Mouse (Mus musculus) liver, postnatal 0 days (tissue): ENCODE data around the gene Gm17268. TPM values are rescaled to one million over a fixed set of nuclear protein-coding genes. Genes with fewer than 3 reads are reported as not detected.

ENCODE experiments used
- ATAC-seq: fragments of 200-750 bp; cut with Nextera tagmentation; 2 replicates; pipeline ENCODE4 v1.8.0; 2017; ENCODE audit warnings: mild to moderate bottlenecking, moderate library complexity
- DNase-seq: peaks from one replicate; pipeline ENCODE4 v3.0.0-alpha.2; 2016
- H3K27ac ChIP-seq: fragments of 300-500 bp; sonication (generic); 2 replicates; pipeline ENCODE4 v1.5.1; 2014; ENCODE audit warnings: antibody characterized with exemption, moderate library complexity, mild to moderate bottlenecking, low read depth
- H3K27me3 ChIP-seq: fragments of 300-500 bp; sonication (generic); 2 replicates; pipeline ENCODE4 v1.6.1; 2014; ENCODE audit warnings: low read length, control low read depth, mixed read lengths; ENCODE audit not compliant: insufficient read depth
- H3K36me3 ChIP-seq: fragments of 300-500 bp; sonication (generic); replicated peaks from 2 replicates; pipeline ENCODE4 v1.6.1; 2014; ENCODE audit warnings: mild to moderate bottlenecking, control low read depth, low read length, moderate library complexity, mixed read lengths; ENCODE audit not compliant: insufficient read depth
- H3K4me1 ChIP-seq: fragments of 300-500 bp; sonication (generic); 2 replicates; pipeline ENCODE4 v1.6.1; 2014; ENCODE audit warnings: antibody characterized with exemption, mild to moderate bottlenecking, control low read depth; ENCODE audit not compliant: insufficient read depth
- H3K4me2 ChIP-seq: fragments of 300-500 bp; sonication (generic); 2 replicates; pipeline ENCODE4 v1.6.1; 2014; ENCODE audit warnings: low read depth, mild to moderate bottlenecking, low read length, moderate library complexity, mixed read lengths
- H3K4me3 ChIP-seq: fragments of 300-500 bp; sonication (generic); 2 replicates; pipeline ENCODE4 v1.5.1; 2014; ENCODE audit warnings: low read depth, low read length
- H3K9ac ChIP-seq: fragments of 300-500 bp; sonication (generic); replicated peaks from 2 replicates; pipeline ENCODE4 v1.6.1; 2014; ENCODE audit warnings: mild to moderate bottlenecking, moderate library complexity
- H3K9me3 ChIP-seq: fragments of 300-500 bp; sonication (generic); 2 replicates; pipeline ENCODE4 v1.6.1; 2016; ENCODE audit warnings: mild to moderate bottlenecking, control low read depth, low read length, mixed read lengths
- CTCF ChIP-seq: sonication (generic); IDR thresholded peaks from 2 replicates; pipeline ENCODE4 v1.5.1; 2016; ENCODE audit warnings: antibody characterized with exemption, low read depth
- EP300 ChIP-seq: IDR thresholded peaks from 2 replicates; pipeline ENCODE4 v1.6.1; 2016; ENCODE audit warnings: antibody characterized with exemption, low read depth, mild to moderate bottlenecking
- WGBS: fragments of 180-500 bp; shearing (Covaris S2); extraction: QIAGEN DNeasy Blood & Tissue Kit; methylation state at CpG from one replicate; pipeline ENCODE4 v1.1.7; 2014; ENCODE audit not compliant: insufficient replicate concordance; 5-methylcytosine and 5-hydroxymethylcytosine counted together
- polyA plus RNA-seq: library from polyadenylated mRNA; unstranded; fragments of >200 nt; fragmentation: Nextera tagmentation; extraction: Ambion mirVana; gene quantifications from 2 replicates; pipeline ENCODE4 v1.2.1, GENCODE M21; 2015

Gene Gm17268
- polyA plus RNA-seq, 1 experiment from 2014 or later = not detected

- Histone ChIP-seq H3K4me3 (no peak within 1 kb of the TSS), H3K27me3 (no peaks in the 10 kb centered on the region), H3K9ac (no peak within 1 kb of the TSS), H3K36me3 (no peaks in the 10 kb centered on the region), H3K4me1 (no peaks in the 10 kb centered on the region), H3K27ac (no peak within 1 kb of the TSS), H3K4me2 (no peak within 1 kb of the TSS), H3K9me3 (no peaks in the 10 kb centered on the region)
- TF ChIP-seq EP300 (no peak), CTCF (no peak)
- ATAC-seq = no peak
- 70% methylated on average over 6 of the region's 6 CpGs for WGBS
- DNase-seq = no peak
These were observed 19.3 kb upstream of the Gm17268 start, which contains the start of gene Ccl11 for GRCm38 (mm10) chr11:82057646-82058045. Ccl11 (plus strand) TSS chr11:82057823.

GRCm38 (mm10) chr11:82053849-82054248 lies 15.5 kb upstream of the Gm17268 start:
- Histone ChIP-seq H3K9ac (no peak overlapping the region), H3K9me3 (no peaks in the 10 kb centered on the region), H3K4me3 (no peak overlapping the region), H3K36me3 (no peaks in the 10 kb centered on the region), H3K27me3 (no peaks in the 10 kb centered on the region), H3K27ac (no peak overlapping the region), H3K4me2 (no peak overlapping the region), H3K4me1 (no peaks in the 10 kb centered on the region)
- TF ChIP-seq EP300 (no peak), CTCF (no peak)
- ATAC-seq (no peak), DNase-seq (no peak)
- WGBS = 64% methylated on average over 7 of the region's 7 CpGs

GRCm38 (mm10) chr11:82047746-82048415 lies 9.5 kb upstream of the Gm17268 start:
- 38% methylated on average over 6 of the region's 6 CpGs for WGBS
- TF ChIP-seq EP300 = no peak
- TF ChIP-seq CTCF = peak; percentile 77
- no peak overlapping the region for H3K27ac ChIP-seq

GRCm38 (mm10) chr11:82045471-82045870 lies 7.1 kb upstream of the Gm17268 start, which contains the start of gene Ccl7:
Ccl7 (plus strand) TSS chr11:82045712.
- H3K27ac ChIP-seq = no peak within 1 kb of the TSS
- no peak within 1 kb of the TSS for H3K4me2 ChIP-seq
- ATAC-seq = no peak
- DNase-seq = no peak
- H3K27me3 ChIP-seq = no peaks in the 10 kb centered on the region
- H3K4me1 ChIP-seq = no peaks in the 10 kb centered on the region
- no peaks in the 10 kb centered on the region for H3K36me3 ChIP-seq
- H3K4me3 ChIP-seq = no peak within 1 kb of the TSS
- WGBS = 66% methylated on average over 3 of the region's 3 CpGs
- no peak for TF ChIP-seq EP300
- no peak for TF ChIP-seq CTCF
- H3K9me3 ChIP-seq = no peaks in the 10 kb centered on the region
- H3K9ac ChIP-seq = no peak within 1 kb of the TSS

More at GRCm38 (mm10) chr11:82047746-82048415, 9.5 kb upstream of the Gm17268 start:
- no peaks in the 10 kb centered on the region for H3K27me3 ChIP-seq
- no peak overlapping the region for H3K4me2 ChIP-seq
- DNase-seq = peak; percentile 63
- H3K9ac ChIP-seq = no peak overlapping the region
- no peaks in the 10 kb centered on the region for H3K36me3 ChIP-seq
- H3K4me1 ChIP-seq = no peaks in the 10 kb centered on the region
- H3K9me3 ChIP-seq = no peaks in the 10 kb centered on the region
- H3K4me3 ChIP-seq = no peak overlapping the region
- ATAC-seq = no peak

GRCm38 (mm10) chr11:82041671-82042080 lies 3.3 kb upstream of the Gm17268 start:
- Histone ChIP-seq H3K27ac (no peak overlapping the region), H3K4me1 (no peaks in the 10 kb centered on the region), H3K4me3 (no peak overlapping the region), H3K27me3 (no peaks in the 10 kb centered on the region), H3K36me3 (no peaks in the 10 kb centered on the region), H3K9ac (no peak overlapping the region), H3K4me2 (no peak overlapping the region), H3K9me3 (no peaks in the 10 kb centered on the region)
- ATAC-seq (no peak), DNase-seq (no peak)
- TF ChIP-seq EP300 = no peak
- TF ChIP-seq CTCF = no peak
- 58% methylated on average over 4 of the region's 4 CpGs for WGBS

- no peak for ATAC-seq
- 47% methylated on average over 3 of the region's 3 CpGs for WGBS
- Histone ChIP-seq H3K9ac (no peak overlapping the region), H3K9me3 (no peaks in the 10 kb centered on the region), H3K27me3 (no peaks in the 10 kb centered on the region), H3K4me1 (no peaks in the 10 kb centered on the region), H3K27ac (no peak overlapping the region), H3K36me3 (no peaks in the 10 kb centered on the region), H3K4me2 (no peak overlapping the region), H3K4me3 (no peak overlapping the region)
- no peak for TF ChIP-seq CTCF
- no peak for DNase-seq
These were observed 834 bp upstream of the Gm17268 start for GRCm38 (mm10) chr11:82039132-82039660.
